Mouse (Mus musculus): ENCODE data around the gene Zc3h7a. TPM values are rescaled to one million over a fixed set of nuclear protein-coding genes. Genes with fewer than 3 reads are reported as not detected.

The Zc3h7a gene
- polyA plus RNA-seq, 1 experiment, result 51.5 TPM

GRCm38 (mm10) chr16:11122625-11123024, 53.6 kb downstream of the Zc3h7a start:
- Histone ChIP-seq H3K27ac (ENCODE audit: control insufficient read depth, insufficient read depth, low read depth, low read length) (no peak overlapping the region), H3K4me1 (ENCODE audit: control insufficient read depth, insufficient read depth, low read length) (no peaks in the 10 kb centered on the region), H3K4me3 (ENCODE audit: control insufficient read depth, low read depth, low read length) (no peak overlapping the region), H3K36me3 (ENCODE audit: control insufficient read depth, insufficient read depth, low read length) (no peaks in the 10 kb centered on the region; the same call in 1 of the 2 replicates), H3K27me3 (ENCODE audit: control insufficient read depth, insufficient read depth, low read length) (no peaks in the 10 kb centered on the region)
- TF ChIP-seq POLR2A (IDR thresholded peaks at IDR 0.05; ENCODE audit: control insufficient read depth, low read depth, low read length), result no peak
- no peak for TF ChIP-seq CTCF (IDR thresholded peaks at IDR 0.05; ENCODE audit: control insufficient read depth, insufficient read depth, insufficient replicate concordance, low read depth, low read length)

GRCm38 (mm10) chr16:11109198-11109740, 66.9 kb downstream of the Zc3h7a start:
- Histone ChIP-seq H3K27ac (ENCODE audit: control insufficient read depth, insufficient read depth, low read depth, low read length) (no peak overlapping the region), H3K4me3 (ENCODE audit: control insufficient read depth, low read depth, low read length) (no peak overlapping the region), H3K36me3 (ENCODE audit: control insufficient read depth, insufficient read depth, low read length) (no peaks in the 10 kb centered on the region), H3K27me3 (ENCODE audit: control insufficient read depth, insufficient read depth, low read length) (no peaks in the 10 kb centered on the region), H3K4me1 (ENCODE audit: control insufficient read depth, insufficient read depth, low read length) (0 out of 2 replicates have a peak, but pooled peaks cover 2% of the 10 kb centered on the region)
- TF ChIP-seq POLR2A (IDR thresholded peaks at IDR 0.05; ENCODE audit: control insufficient read depth, low read depth, low read length), result no peak
- no peak for TF ChIP-seq CTCF (IDR thresholded peaks at IDR 0.05; ENCODE audit: control insufficient read depth, insufficient read depth, insufficient replicate concordance, low read depth, low read length)

- Histone ChIP-seq H3K27me3 (ENCODE audit: control insufficient read depth, insufficient read depth, low read length) (no peaks in the 10 kb centered on the region), H3K4me3 (ENCODE audit: control insufficient read depth, low read depth, low read length) (peak overlapping the region; percentile 24; the same call in 1 of the 2 replicates), H3K4me1 (ENCODE audit: control insufficient read depth, insufficient read depth, low read length) (0 out of 2 replicates have a peak, but pooled peaks cover 2% of the 10 kb centered on the region), H3K36me3 (ENCODE audit: control insufficient read depth, insufficient read depth, low read length) (no peaks in the 10 kb centered on the region), H3K27ac (ENCODE audit: control insufficient read depth, insufficient read depth, low read depth, low read length) (peak overlapping the region; percentile 50)
- TF ChIP-seq POLR2A (IDR thresholded peaks at IDR 0.05; ENCODE audit: control insufficient read depth, low read depth, low read length) (no peak), CTCF (IDR thresholded peaks at IDR 0.05; ENCODE audit: control insufficient read depth, insufficient read depth, insufficient replicate concordance, low read depth, low read length) (no peak)
Observed at GRCm38 (mm10) chr16:11104905-11105304, 71.3 kb downstream of the Zc3h7a start.

GRCm38 (mm10) chr16:11097301-11097700, 78.9 kb downstream of the Zc3h7a start:
- no peaks in the 10 kb centered on the region for H3K27me3 ChIP-seq (ENCODE audit: control insufficient read depth, insufficient read depth, low read length)
- H3K36me3 ChIP-seq (ENCODE audit: control insufficient read depth, insufficient read depth, low read length), result no peaks in the 10 kb centered on the region; the same call in 1 of the 2 replicates
- H3K4me1 ChIP-seq (ENCODE audit: control insufficient read depth, insufficient read depth, low read length), result no peaks in the 10 kb centered on the region
- H3K4me3 ChIP-seq (ENCODE audit: control insufficient read depth, low read depth, low read length), result no peak overlapping the region
- TF ChIP-seq POLR2A (IDR thresholded peaks at IDR 0.05; ENCODE audit: control insufficient read depth, low read depth, low read length), result no peak
- no peak for TF ChIP-seq CTCF (IDR thresholded peaks at IDR 0.05; ENCODE audit: control insufficient read depth, insufficient read depth, insufficient replicate concordance, low read depth, low read length)
- H3K27ac ChIP-seq (ENCODE audit: control insufficient read depth, insufficient read depth, low read depth, low read length), result no peak overlapping the region

GRCm38 (mm10) chr16:11093717-11094386, 82.3 kb downstream of the Zc3h7a start:
- Histone ChIP-seq H3K4me3 (ENCODE audit: control insufficient read depth, low read depth, low read length) (no peak overlapping the region), H3K27me3 (ENCODE audit: control insufficient read depth, insufficient read depth, low read length) (no peaks in the 10 kb centered on the region), H3K27ac (ENCODE audit: control insufficient read depth, insufficient read depth, low read depth, low read length) (no peak overlapping the region), H3K36me3 (ENCODE audit: control insufficient read depth, insufficient read depth, low read length) (peaks cover 2% of the 10 kb centered on the region), H3K4me1 (ENCODE audit: control insufficient read depth, insufficient read depth, low read length) (no peaks in the 10 kb centered on the region)
- no peak for TF ChIP-seq POLR2A (IDR thresholded peaks at IDR 0.05; ENCODE audit: control insufficient read depth, low read depth, low read length)
- TF ChIP-seq CTCF (IDR thresholded peaks at IDR 0.05; ENCODE audit: control insufficient read depth, insufficient read depth, insufficient replicate concordance, low read depth, low read length), result no peak

- no peak for TF ChIP-seq POLR2A (IDR thresholded peaks at IDR 0.05; ENCODE audit: control insufficient read depth, low read depth, low read length)
- no peak for TF ChIP-seq CTCF (IDR thresholded peaks at IDR 0.05; ENCODE audit: control insufficient read depth, insufficient read depth, insufficient replicate concordance, low read depth, low read length)
- no peaks in the 10 kb centered on the region for H3K27me3 ChIP-seq (ENCODE audit: control insufficient read depth, insufficient read depth, low read length)
- H3K4me1 ChIP-seq (ENCODE audit: control insufficient read depth, insufficient read depth, low read length), result no peaks in the 10 kb centered on the region
- no peak overlapping the region for H3K4me3 ChIP-seq (ENCODE audit: control insufficient read depth, low read depth, low read length)
- H3K36me3 ChIP-seq (ENCODE audit: control insufficient read depth, insufficient read depth, low read length), result peaks cover 4% of the 10 kb centered on the region
- H3K27ac ChIP-seq (ENCODE audit: control insufficient read depth, insufficient read depth, low read depth, low read length), result no peak overlapping the region
Observed at GRCm38 (mm10) chr16:11092523-11092922, 83.7 kb downstream of the Zc3h7a start.

- Histone ChIP-seq H3K27ac (ENCODE audit: control insufficient read depth, insufficient read depth, low read depth, low read length) (no peak overlapping the region), H3K36me3 (ENCODE audit: control insufficient read depth, insufficient read depth, low read length) (peaks cover 4% of the 10 kb centered on the region)
- no peak for TF ChIP-seq POLR2A (IDR thresholded peaks at IDR 0.05; ENCODE audit: control insufficient read depth, low read depth, low read length)
- TF ChIP-seq CTCF (IDR thresholded peaks at IDR 0.05; ENCODE audit: control insufficient read depth, insufficient read depth, insufficient replicate concordance, low read depth, low read length), result no peak
Observed at GRCm38 (mm10) chr16:11092061-11092460, 84.1 kb downstream of the Zc3h7a start.

More at GRCm38 (mm10) chr16:11092061-11092460, 84.1 kb downstream of the Zc3h7a start:
- Histone ChIP-seq H3K4me3 (ENCODE audit: control insufficient read depth, low read depth, low read length) (no peak overlapping the region), H3K4me1 (ENCODE audit: control insufficient read depth, insufficient read depth, low read length) (no peaks in the 10 kb centered on the region), H3K27me3 (ENCODE audit: control insufficient read depth, insufficient read depth, low read length) (no peaks in the 10 kb centered on the region)

Measured in testis, adult 2 months (tissue).